9 mouse cellular contexts compared by ENCODE assay signal in genomic region chr8:59352983-59353382, GRCm38 (mm10).
DNase-seq lines count a peak whose midpoint lies in the region; ATAC-seq lines count a peak whose summit lies in the region.
"Had no signal": no experiment of that assay in that cellular context is flagged by ENCODE, and none has a peak within 500 bp of the region (broad histone marks: within the 10 kb centered on the region; RNA-seq: fewer than 3 reads in every experiment).

No protein-coding gene starts in this region.

- peak; percentile 1 for DNase-seq in layer of hippocampus, adult 9-10 months (ENCODE audit: low spot score)
- no peak for DNase-seq in layer of hippocampus, postnatal 25 days (ENCODE audit: extremely low spot score in 1 of 2, low spot score in 1 of 2)
- peak; percentile 6 to 34 for DNase-seq in layer of hippocampus, postnatal 14 days (ENCODE audit: low spot score in 2 of 2)
- DNase-seq in retina, postnatal 1 day, result peak; percentile 18
- no peak for DNase-seq in ovary, postnatal 14 days (ENCODE audit: low spot score)
- DNase-seq in ovary, postnatal 36 days (ENCODE audit: low spot score), result no peak
- DNase-seq: kidney, postnatal 14 days; lung, adult 2 months had no signal

- peak; percentile 98 for ATAC-seq in frontal cortex, adult (ENCODE audit: low TSS enrichment)

Comparison
In these comparisons a context has a peak if more than half of its experiments do, and no peak if none do; other contexts are left out.
1. DNase-seq: peak in layer of hippocampus, adult 9-10 months (single experiment), layer of hippocampus, postnatal 14 days (2 of 2) and retina, postnatal 1 day (single experiment); none in layer of hippocampus, postnatal 25 days (0 of 2), ovary, postnatal 14 days (single experiment) and ovary, postnatal 36 days (single experiment).